Mouse (Mus musculus) neural tube, embryonic 12.5 days (tissue): ENCODE measurements at regions not wholly inside any gene's neighbourhood (a gene's known extent, or its start where the extent isn't known, plus 50 kb on each side); places are given as distances from the start of the nearest gene placed in this dataset.

ENCODE experiments used
- ATAC-seq: fragments of 200-750 bp; cut with Nextera tagmentation; 2 replicates; pipeline ENCODE4 v1.8.0; 2017; ENCODE audit warnings: low read depth, mild to moderate bottlenecking, moderate TSS enrichment, moderate library complexity; ENCODE audit not compliant: low FRiP score
- H3K27ac ChIP-seq: fragments of 300-500 bp; sonication (generic); 2 replicates; pipeline ENCODE4 v1.5.1; 2016
- H3K27me3 ChIP-seq: fragments of 300-500 bp; sonication (generic); replicated peaks from 2 replicates; pipeline ENCODE4 v1.6.1; 2016; ENCODE audit warnings: mild to moderate bottlenecking
- H3K36me3 ChIP-seq: fragments of 300-500 bp; sonication (generic); 2 replicates; pipeline ENCODE4 v1.6.1; 2016; ENCODE audit warnings: mild to moderate bottlenecking
- H3K4me1 ChIP-seq: fragments of 300-500 bp; sonication (generic); 2 replicates; pipeline ENCODE4 v1.6.1; 2016
- H3K4me2 ChIP-seq: fragments of 300-500 bp; sonication (generic); replicated peaks from 2 replicates; pipeline ENCODE4 v1.6.1; 2016; ENCODE audit warnings: mild to moderate bottlenecking
- H3K4me3 ChIP-seq: fragments of 300-500 bp; sonication (generic); 2 replicates; pipeline ENCODE4 v1.5.1; 2016
- H3K9ac ChIP-seq: fragments of 300-500 bp; sonication (generic); 2 replicates; pipeline ENCODE4 v1.6.1; 2016; ENCODE audit warnings: mild to moderate bottlenecking
- H3K9me3 ChIP-seq: fragments of 300-500 bp; sonication (generic); 2 replicates; pipeline ENCODE4 v1.6.1; 2016; ENCODE audit warnings: mild to moderate bottlenecking
- WGBS: fragments of 180-500 bp; shearing (Covaris S2); methylation state at CpG from one replicate; pipeline ENCODE4 v1.1.7; 2016; 5-methylcytosine and 5-hydroxymethylcytosine counted together

- WGBS, result 5% methylated on average over 1 of the region's 1 CpGs
- no peak overlapping the region for H3K4me3 ChIP-seq
- H3K27ac ChIP-seq, result no peak overlapping the region
Observed at GRCm38 (mm10) chrX:135069448-135069847, 60.4 kb upstream of the Zmat1 start.

GRCm38 (mm10) chrX:135060184-135060583 is 51.2 kb upstream of the Zmat1 start:
- no peak for ATAC-seq
- H3K9me3 ChIP-seq, result no peaks in the 10 kb centered on the region
- H3K27ac ChIP-seq, result no peak overlapping the region
- H3K4me3 ChIP-seq, result no peak overlapping the region
- no peaks in the 10 kb centered on the region for H3K4me1 ChIP-seq
- no peaks in the 10 kb centered on the region for H3K36me3 ChIP-seq
- H3K4me2 ChIP-seq, result no peak overlapping the region
- 82% methylated on average over 3 of the region's 3 CpGs for WGBS
- H3K9ac ChIP-seq, result no peak overlapping the region
- H3K27me3 ChIP-seq, result no peaks in the 10 kb centered on the region

More at GRCm38 (mm10) chrX:135069448-135069847, 60.4 kb upstream of the Zmat1 start:
- no peak overlapping the region for H3K9ac ChIP-seq
- no peaks in the 10 kb centered on the region for H3K4me1 ChIP-seq
- no peak for ATAC-seq
- no peaks in the 10 kb centered on the region for H3K9me3 ChIP-seq
- H3K27me3 ChIP-seq, result no peaks in the 10 kb centered on the region
- no peaks in the 10 kb centered on the region for H3K36me3 ChIP-seq
- H3K4me2 ChIP-seq, result no peak overlapping the region

- Histone ChIP-seq H3K4me1 (no peaks in the 10 kb centered on the region), H3K36me3 (no peaks in the 10 kb centered on the region), H3K4me2 (no peak overlapping the region), H3K27ac (no peak overlapping the region), H3K4me3 (no peak overlapping the region), H3K9me3 (no peaks in the 10 kb centered on the region), H3K27me3 (no peaks in the 10 kb centered on the region), H3K9ac (no peak overlapping the region)
- no peak for ATAC-seq
- 66% methylated on average over 3 of the region's 3 CpGs for WGBS
Observed at GRCm38 (mm10) chrX:135058949-135059348, 49.9 kb upstream of the Zmat1 start.
